Mouse (Mus musculus) megakaryocyte, adult 5-6 weeks (primary cell): ENCODE results near the gene Ints2. TPM values are rescaled to one million over a fixed set of nuclear protein-coding genes. Genes with fewer than 3 reads are reported as not detected.
A peak's percentile ranks its signal among the peaks of the same experiment; 100 is the strongest.
"Not testable (repeated sequence)": the region's sequence is repeated elsewhere in the genome, so short reads cannot be mapped to it uniquely, and the experiment has no call there.

ENCODE experiments used
- ATAC-seq: 2 replicates; pipeline ENCODE4 v1.8.0; 2016; ENCODE audit warnings: mild to moderate bottlenecking, inconsistent platforms; ENCODE audit not compliant: poor library complexity, severe bottlenecking
- total RNA-seq, 2 experiments: library from RNA; stranded (forward) in 1 of 2; stranded (reverse) in 1 of 2; fragments of 153-499, 151-499 nt in 1 of 2; fragments of 221-1000, 200-1000 nt in 1 of 2; gene quantifications; 2 replicates each; pipeline versions ENCODE4 v1.2.3 to v1.2.4; 2015 to 2017

Gene Ints2
- 8.4 and 8.5 TPM in 2 replicates for total RNA-seq (2015)
- total RNA-seq (2017): 11.3 and 25.2 TPM in 2 replicates

DNA sequence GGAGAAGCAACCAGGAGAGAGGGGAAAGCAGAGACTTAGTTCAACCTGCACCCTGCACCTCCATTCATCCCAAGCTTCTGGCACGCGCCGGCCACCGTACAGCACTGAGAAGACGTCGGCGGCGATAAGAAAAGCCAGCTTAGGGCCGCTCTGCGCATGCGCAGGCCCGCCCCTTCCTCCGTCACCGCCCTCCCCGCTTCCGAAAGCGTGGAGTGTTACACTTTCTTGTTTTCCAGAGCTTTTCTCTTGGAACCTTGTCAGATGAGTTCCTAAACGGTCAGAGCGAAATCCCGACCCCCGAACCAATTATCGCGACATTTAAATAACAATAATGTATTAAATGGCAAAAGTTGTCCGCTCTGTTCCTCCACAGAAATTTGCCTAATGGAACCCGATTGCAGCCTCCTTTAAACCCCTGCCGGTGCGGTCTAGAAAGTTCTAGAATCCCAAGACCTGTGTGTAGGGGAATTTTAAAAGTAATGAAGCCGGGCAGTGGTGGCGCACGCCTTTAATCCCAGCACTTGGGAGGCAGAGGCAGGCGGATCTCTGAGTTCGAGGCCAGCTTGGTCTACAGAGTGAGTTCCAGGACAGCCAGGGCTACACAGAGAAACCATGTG is at the start of gene Ints2:
Gene Ints2 (minus strand): TSS at position 116 of the 617 bp plus-strand sequence.
- ATAC-seq: peak; percentile 98

GRCm38 (mm10) chr11:86292201-86292600 is 34.8 kb upstream of the Ints2 start:
- not testable (repeated sequence) for ATAC-seq

GRCm38 (mm10) chr11:86291714-86292113 is 34.3 kb upstream of the Ints2 start:
- ATAC-seq: no peak

DNA sequence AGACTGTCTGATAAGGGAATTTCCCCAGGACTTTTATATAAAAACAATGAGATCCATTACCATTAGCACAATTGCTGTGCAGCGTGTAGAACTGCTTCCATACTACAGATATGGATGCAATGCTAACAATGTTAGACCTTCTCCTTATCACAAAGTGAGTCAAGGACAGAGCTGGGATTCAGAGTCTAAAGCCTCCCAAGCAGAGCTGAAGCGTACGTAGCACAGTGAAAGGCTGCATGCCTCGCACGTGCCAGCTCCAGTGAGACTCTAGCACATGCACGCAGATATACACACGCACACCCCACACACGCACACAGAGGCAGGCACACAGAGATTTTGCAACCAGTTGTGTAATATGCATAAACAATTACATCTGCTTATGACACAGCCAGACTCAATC is 28.4 kb upstream of the Ints2 start:
- ATAC-seq: no peak

DNA sequence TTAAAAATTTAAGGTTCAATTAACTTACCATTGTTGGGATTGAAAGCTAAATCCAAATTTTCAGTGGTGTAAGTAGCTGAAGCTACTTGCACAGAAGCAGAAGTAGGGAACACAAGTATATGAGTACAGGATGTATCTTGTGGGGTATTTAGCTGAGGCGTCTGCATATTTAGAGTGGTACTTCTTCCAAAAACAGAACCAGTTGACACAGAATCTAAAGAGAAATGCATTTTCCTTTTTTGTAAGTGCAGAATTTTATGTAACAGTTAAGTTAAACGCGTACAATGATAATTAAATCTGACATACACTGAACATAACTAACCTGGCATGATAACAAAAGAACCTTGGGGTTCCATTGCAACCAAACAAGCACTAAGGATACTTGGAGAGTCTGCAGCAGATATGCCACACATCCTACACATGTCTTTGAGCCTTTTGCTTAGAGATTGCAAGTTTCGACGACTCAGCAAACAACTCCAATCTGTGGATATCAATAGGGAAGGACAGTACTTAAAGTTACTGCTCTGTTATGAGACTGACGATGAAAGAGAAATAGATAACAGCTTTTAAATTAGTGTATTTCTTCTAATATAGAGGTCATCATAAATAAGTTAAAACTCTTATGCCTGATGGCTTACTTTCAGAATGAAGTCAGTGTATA is 21.2 kb upstream of the Ints2 start:
- ATAC-seq: no peak

DNA sequence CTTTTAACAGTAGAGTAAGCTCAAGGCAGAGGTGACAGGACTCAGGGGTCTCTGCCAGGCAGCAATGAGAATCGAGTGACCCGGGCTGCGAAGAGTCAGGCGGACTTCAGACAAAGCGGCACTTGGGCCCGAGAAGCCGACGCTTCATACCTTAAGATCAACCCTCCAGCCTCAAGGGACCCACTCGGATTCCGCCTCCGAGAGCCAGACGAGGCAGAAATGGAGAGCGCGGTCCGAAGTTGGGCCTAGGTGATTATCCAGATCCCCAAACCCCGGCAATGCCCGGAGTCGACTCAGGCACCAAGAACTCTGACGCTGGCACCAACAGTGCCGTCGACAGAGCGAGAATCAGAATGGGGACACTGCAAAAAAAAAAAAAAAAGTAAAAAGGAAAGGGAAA is 321 bp downstream of the Ints2 start:
- peak; percentile 59 for ATAC-seq

DNA sequence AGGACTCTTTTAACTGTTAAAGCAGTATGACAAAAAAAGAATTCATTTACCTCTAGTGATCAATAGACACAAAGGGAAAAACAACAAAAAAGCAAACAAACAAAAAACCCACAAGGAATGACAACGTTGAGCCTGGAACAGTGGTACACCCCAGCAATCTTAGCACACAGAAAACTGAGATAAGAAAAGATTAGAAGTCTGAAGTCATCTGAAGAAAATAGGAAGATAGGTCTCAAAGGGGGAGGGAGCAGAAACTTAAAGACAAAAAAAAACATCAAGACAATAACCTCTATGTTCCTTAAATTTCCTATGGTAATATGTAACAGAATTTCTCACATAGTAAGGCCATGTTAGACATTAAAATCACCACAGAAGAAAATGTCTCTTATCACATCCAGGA is 4.0 kb downstream of the Ints2 start:
- ATAC-seq: no peak

GRCm38 (mm10) chr11:86232446-86232845 is 24.9 kb downstream of the Ints2 start:
- no peak for ATAC-seq

- no peak for ATAC-seq
Observed at GRCm38 (mm10) chr11:86231781-86232350, 25.5 kb downstream of the Ints2 start.

GRCm38 (mm10) chr11:86226646-86227180 is 30.7 kb downstream of the Ints2 start:
- ATAC-seq: peak; percentile 56

DNA sequence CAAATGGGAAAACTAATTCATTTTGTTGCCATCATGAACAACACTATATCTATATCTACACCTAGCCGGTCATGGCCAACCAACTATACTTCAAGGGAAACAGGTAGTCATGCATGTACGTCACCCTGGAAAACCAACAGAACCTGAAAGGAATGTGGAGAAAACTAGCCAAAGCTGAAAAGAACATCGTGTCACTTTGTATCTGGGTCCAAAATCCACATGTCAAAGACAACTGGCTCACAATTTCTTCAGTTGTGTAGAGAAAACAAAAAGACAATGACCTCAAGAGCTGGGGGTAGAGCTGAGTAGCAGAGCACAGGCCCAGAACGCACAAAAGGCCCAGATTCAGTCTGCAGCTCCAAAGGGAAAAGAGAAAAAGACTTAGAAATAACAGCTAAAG is 31.6 kb downstream of the Ints2 start:
- no peak for ATAC-seq

DNA sequence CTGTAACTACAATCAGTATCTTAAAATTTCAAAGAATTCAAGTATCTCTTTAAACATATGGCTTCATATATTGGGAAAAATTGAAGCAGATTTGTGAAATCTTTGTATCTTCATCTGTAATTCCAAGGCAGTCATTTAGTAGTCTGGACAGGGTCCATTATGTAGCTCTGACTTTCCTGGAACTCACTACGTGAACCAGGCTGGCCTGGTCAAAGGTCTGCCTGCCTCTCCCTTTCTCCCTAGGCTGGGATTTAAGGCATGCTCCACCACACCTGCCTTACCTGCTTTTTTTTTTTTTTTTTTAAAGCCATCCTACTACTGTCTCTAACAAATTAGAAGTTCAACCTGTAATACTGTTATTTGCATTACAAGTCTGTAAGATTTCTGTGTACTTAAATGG is 45.6 kb downstream of the Ints2 start:
- no peak for ATAC-seq

DNA sequence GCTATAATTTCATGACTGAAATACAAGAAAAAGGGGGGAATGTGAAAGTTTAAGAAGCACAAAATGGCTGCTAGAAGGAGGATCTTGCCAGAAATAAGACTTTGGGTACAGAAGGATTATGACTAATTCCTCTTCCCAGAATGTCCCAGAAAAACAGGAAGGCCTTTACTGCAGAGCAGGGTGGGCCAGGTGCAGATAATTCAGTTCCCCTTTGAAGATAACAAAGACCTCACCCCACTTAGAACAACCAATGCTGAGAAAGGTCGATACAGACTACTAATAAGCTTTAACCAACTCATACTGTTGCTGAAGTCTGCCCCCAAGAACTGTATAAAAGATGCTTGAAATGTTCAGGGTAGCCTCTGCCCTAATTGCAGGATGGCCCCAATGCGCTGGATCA is 48.3 kb downstream of the Ints2 start:
- no peak for ATAC-seq

- ATAC-seq: no peak
Observed at GRCm38 (mm10) chr11:86205876-86206275, 51.5 kb downstream of the Ints2 start.

DNA sequence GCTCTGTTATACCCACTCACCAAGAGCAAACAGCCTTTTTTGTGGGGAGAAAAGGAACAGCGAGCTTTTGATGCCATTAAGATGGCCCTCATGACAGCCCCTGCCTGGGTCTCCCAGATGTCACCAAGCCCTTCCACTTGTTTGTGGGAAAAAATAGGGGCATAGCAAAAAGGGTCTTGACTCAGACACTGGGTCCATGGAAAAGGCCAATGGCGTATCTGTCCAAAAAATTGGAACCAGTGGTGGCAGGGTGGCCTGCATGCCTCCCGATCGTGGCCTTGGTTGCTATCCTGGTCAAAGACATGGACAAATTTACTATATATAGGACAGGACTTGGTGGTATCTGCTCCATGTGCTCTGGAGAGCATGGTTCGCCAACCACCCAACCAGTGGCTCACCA is 52.3 kb downstream of the Ints2 start:
- ATAC-seq: no peak

- ATAC-seq: no peak
Observed at GRCm38 (mm10) chr11:86201901-86202675, 55.3 kb downstream of the Ints2 start.

- peak; percentile 99 for ATAC-seq
Observed at GRCm38 (mm10) chr11:86201037-86201786, 56.2 kb downstream of the Ints2 start, which contains the start of gene Brip1. Gene Brip1 (minus strand): TSS chr11:86201193.

- ATAC-seq: peak; percentile 38
Observed at GRCm38 (mm10) chr11:86200460-86201021, 56.8 kb downstream of the Ints2 start.

DNA sequence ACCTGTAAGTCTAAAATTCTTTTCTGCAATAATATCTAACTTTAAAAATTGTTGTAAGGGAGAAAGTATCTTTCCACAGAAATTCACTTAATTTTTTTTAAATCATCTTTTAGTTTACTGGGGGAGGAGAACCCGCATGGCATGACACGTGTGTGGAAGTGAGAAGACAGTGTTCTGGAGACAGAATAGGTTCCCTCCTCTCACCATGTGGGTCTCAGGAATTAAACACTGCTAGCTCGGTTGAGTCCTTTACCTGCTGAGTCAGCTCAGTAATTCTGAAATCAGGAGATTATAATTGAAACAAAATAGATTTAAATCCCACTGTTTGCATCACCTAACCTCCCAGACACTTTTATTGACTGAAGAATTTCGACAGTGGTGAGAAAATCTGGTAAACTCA is 57.6 kb downstream of the Ints2 start:
- ATAC-seq: no peak

- ATAC-seq: not testable (repeated sequence)
Observed at GRCm38 (mm10) chr11:86185224-86185623, 72.2 kb downstream of the Ints2 start.
